In genomic region chr7:34471003-34471402, GRCm38 (mm10) we compare ENCODE assay signal across 15 mouse cellular contexts.
DNase-seq lines count a peak whose midpoint lies in the region; ATAC-seq and TF ChIP-seq lines count a peak whose summit lies in the region.
"Had no signal": no experiment of that assay in that cellular context is flagged by ENCODE, and none has a peak within 500 bp of the region (broad histone marks: within the 10 kb centered on the region; RNA-seq: fewer than 3 reads in every experiment).

No protein-coding gene starts in this region.

- WGBS in hindbrain, embryonic 13.5 days: 46% methylated on average over 14 of the region's 14 CpGs
- WGBS in hindbrain, embryonic 10.5 days: 57% methylated on average over 14 of the region's 14 CpGs
- 27% methylated on average over 14 of the region's 14 CpGs for WGBS in limb, embryonic 14.5 days
- 74% methylated on average over 14 of the region's 14 CpGs for WGBS in thymus, adult 2 months

- TF ChIP-seq POLR2A in limb, embryonic 14.5 days (IDR thresholded peaks at IDR 0.05; ENCODE audit: borderline replicate concordance, extremely low read depth, insufficient read depth, insufficient read length): no peak
- no peak for TF ChIP-seq POLR2A in thymus, adult 2 months (IDR thresholded peaks at IDR 0.05; ENCODE audit: control insufficient read depth, extremely low read depth, insufficient read depth, low read length, poor library complexity)

- H3K4me3 ChIP-seq in hindbrain, embryonic 13.5 days: no peak overlapping the region
- H3K4me3 ChIP-seq in hindbrain, embryonic 10.5 days: no peak overlapping the region
- no peak overlapping the region for H3K4me3 ChIP-seq in limb, embryonic 14.5 days (replicated peaks; ENCODE audit: low read length)
- H3K4me3 ChIP-seq in thymus, adult 2 months (ENCODE audit: control insufficient read depth, insufficient read depth, low read length): no peak overlapping the region
- H3K4me3 ChIP-seq: heart, embryonic 15.5 days had no signal

- TF ChIP-seq CTCF in thymus, adult 2 months (IDR thresholded peaks at IDR 0.05; ENCODE audit: borderline replicate concordance, control insufficient read depth, extremely low read depth, insufficient read depth, low read length, poor library complexity): no peak

- no peak for ATAC-seq in hindbrain, embryonic 13.5 days (ENCODE audit: low FRiP score)
- ATAC-seq in limb, embryonic 14.5 days (ENCODE audit: low FRiP score, low read depth): no peak; the same call in 1 of the 2 replicates
- ATAC-seq: inflammation-experienced regulatory T-cells, adult 6 months had no signal

- no peaks in the 10 kb centered on the region for H3K9me3 ChIP-seq in hindbrain, embryonic 13.5 days
- H3K9me3 ChIP-seq in hindbrain, embryonic 10.5 days: no peaks in the 10 kb centered on the region
- H3K9me3 ChIP-seq in limb, embryonic 14.5 days (ENCODE audit: control insufficient read depth, low read length): no peaks in the 10 kb centered on the region
- H3K9me3 ChIP-seq: heart, embryonic 15.5 days had no signal

- no peaks in the 10 kb centered on the region for H3K36me3 ChIP-seq in hindbrain, embryonic 13.5 days
- H3K36me3 ChIP-seq in hindbrain, embryonic 10.5 days: no peaks in the 10 kb centered on the region
- H3K36me3 ChIP-seq in limb, embryonic 14.5 days (ENCODE audit: control insufficient read depth, insufficient read depth, low read length): no peaks in the 10 kb centered on the region
- H3K36me3 ChIP-seq in thymus, adult 2 months (ENCODE audit: control insufficient read depth, insufficient read depth, low read length): no peaks in the 10 kb centered on the region
- H3K36me3 ChIP-seq: heart, embryonic 15.5 days had no signal

- H3K27me3 ChIP-seq in hindbrain, embryonic 13.5 days: no peaks in the 10 kb centered on the region
- H3K27me3 ChIP-seq in hindbrain, embryonic 10.5 days (ENCODE audit: insufficient read depth, poor library complexity, severe bottlenecking): no peaks in the 10 kb centered on the region
- H3K27me3 ChIP-seq in limb, embryonic 14.5 days (ENCODE audit: control insufficient read depth, insufficient read depth, low read length): no peaks in the 10 kb centered on the region
- H3K27me3 ChIP-seq in thymus, adult 2 months (ENCODE audit: control insufficient read depth, insufficient read depth, low read length): no peaks in the 10 kb centered on the region
- H3K27me3 ChIP-seq: heart, embryonic 15.5 days had no signal

- DNase-seq in hindbrain, embryonic 10.5 days (ENCODE audit: low spot score): no peak
- DNase-seq in retina, postnatal 1 day: peak; percentile 29
- no peak for DNase-seq in retina, embryonic 14.5 days (ENCODE audit: low spot score)
- DNase-seq in limb, embryonic 14.5 days (ENCODE audit: low spot score): peak; percentile 42
- DNase-seq in thymus, adult 2 months: no peak
- no peak for DNase-seq in gastrocnemius, postnatal 14 days
- DNase-seq in cerebellum, postnatal 14 days: no peak
- DNase-seq: cerebellum, adult 11 months; gastrocnemius, postnatal 36 days; layer of hippocampus, adult 9-11 months; right cerebral cortex, adult 18-20 months had no signal

- H3K9ac ChIP-seq in hindbrain, embryonic 13.5 days: no peak overlapping the region
- no peak overlapping the region for H3K9ac ChIP-seq in limb, embryonic 14.5 days (ENCODE audit: low read depth, low read length, severe bottlenecking)
- H3K9ac ChIP-seq: heart, embryonic 15.5 days had no signal

- intact Hi-C loops in gastrocnemius, postnatal 14 days (cut with DNase I; ENCODE audit: low total_unique reads): no loop called here

- no peak overlapping the region for H3K27ac ChIP-seq in hindbrain, embryonic 13.5 days
- H3K27ac ChIP-seq in hindbrain, embryonic 10.5 days: no peak overlapping the region
- no peak overlapping the region for H3K27ac ChIP-seq in limb, embryonic 14.5 days (replicated peaks; ENCODE audit: low read depth, low read length)
- H3K27ac ChIP-seq in thymus, adult 2 months (ENCODE audit: control insufficient read depth, insufficient read depth, low read length): no peak overlapping the region
- H3K27ac ChIP-seq: heart, embryonic 15.5 days; macrophage had no signal

- H3K4me2 ChIP-seq in hindbrain, embryonic 13.5 days: peak overlapping the region; percentile 21; the same call in 1 of the 2 replicates
- H3K4me2 ChIP-seq in limb, embryonic 14.5 days (replicated peaks; ENCODE audit: low read depth, low read length, severe bottlenecking): peak overlapping the region; percentile 13; the same call in 1 of the 2 replicates
- H3K4me2 ChIP-seq: heart, embryonic 15.5 days had no signal

- peaks cover 3% of the 10 kb centered on the region; the same call in 1 of the 2 replicates for H3K4me1 ChIP-seq in hindbrain, embryonic 13.5 days (replicated peaks)
- H3K4me1 ChIP-seq in hindbrain, embryonic 10.5 days (replicated peaks): 0 out of 2 replicates have a peak, but pooled peaks cover 5% of the 10 kb centered on the region
- no peaks in the 10 kb centered on the region for H3K4me1 ChIP-seq in limb, embryonic 14.5 days (ENCODE audit: control insufficient read depth, insufficient read depth, low read length)
- no peaks in the 10 kb centered on the region for H3K4me1 ChIP-seq in thymus, adult 2 months (replicated peaks; ENCODE audit: control insufficient read depth, insufficient read depth, low read length)
- H3K4me1 ChIP-seq: heart, embryonic 15.5 days had no signal

Comparison
In these comparisons a context has a peak if more than half of its experiments do, and no peak if none do; other contexts are left out.
1. DNase-seq: peak in retina, postnatal 1 day (single experiment) and limb, embryonic 14.5 days (single experiment); none in hindbrain, embryonic 10.5 days (single experiment), retina, embryonic 14.5 days (single experiment), thymus, adult 2 months (single experiment), gastrocnemius, postnatal 14 days (single experiment) and cerebellum, postnatal 14 days (0 of 2).